Mouse (Mus musculus) ES-Bruce4 (cell line): Measurements from ENCODE around the gene Plcl1.

Experiments
- CTCF ChIP-seq: IDR thresholded peaks from one replicate; pipeline ENCODE4 v1.8.1; 2011; ENCODE audit warnings: low read depth, low read length
- EP300 ChIP-seq: IDR thresholded peaks from 2 replicates; pipeline ENCODE4 v1.6.1; 2011; ENCODE audit warnings: low read depth, low read length; ENCODE audit not compliant: insufficient read depth
- POLR2A ChIP-seq: IDR thresholded peaks from one replicate; pipeline ENCODE4 v1.8.1; 2011; ENCODE audit warnings: low read length; ENCODE audit not compliant: insufficient read depth

DNA sequence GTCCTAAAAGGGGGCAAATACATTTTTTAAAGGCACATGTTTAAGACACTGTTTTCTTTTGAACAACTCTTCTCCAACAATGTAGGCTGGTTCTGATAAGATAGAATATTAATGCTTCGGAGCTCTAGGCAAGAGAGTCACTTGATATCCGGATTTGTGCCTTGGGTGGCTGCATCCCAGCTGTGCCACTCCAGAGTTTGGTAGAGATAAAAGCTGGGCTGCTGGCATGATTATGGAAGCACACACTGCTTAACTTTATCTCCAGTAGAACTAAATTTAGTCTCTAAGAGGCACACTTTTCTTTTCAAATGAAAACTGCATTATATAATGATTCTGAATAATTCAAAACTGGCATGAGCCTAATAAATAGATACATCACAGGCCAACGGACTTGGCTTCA lies 323.6 kb downstream of the Plcl1 start:
- TF ChIP-seq CTCF, result no peak
- no peak for TF ChIP-seq POLR2A
- no peak for TF ChIP-seq EP300
